Mouse (Mus musculus) intestine, embryonic 14.5 days (tissue): ENCODE measurements around the gene Nthl1. TPM values are rescaled to one million over a fixed set of nuclear protein-coding genes. Genes with fewer than 3 reads are reported as not detected.
"Not testable (repeated sequence)": the region's sequence is repeated elsewhere in the genome, so short reads cannot be mapped to it uniquely, and the experiment has no call there.

Experiments used
- ATAC-seq: fragments of 200-750 bp; cut with Nextera tagmentation; replicated peaks from 2 replicates; pipeline ENCODE4 v1.8.0; 2017; ENCODE audit warnings: low read depth, moderate number of reproducible peaks, moderate TSS enrichment, moderate library complexity; ENCODE audit not compliant: low FRiP score, low TSS enrichment
- DNase-seq: peaks from one replicate; pipeline ENCODE4 v3.0.0-alpha.2; 2018; ENCODE audit warnings: low spot score
- H3K27ac ChIP-seq: fragments of 300-500 bp; sonication (generic); 2 replicates; pipeline ENCODE4 v1.5.1; 2014; ENCODE audit warnings: low read depth, mild to moderate bottlenecking, control low read depth
- H3K27me3 ChIP-seq: fragments of 300-500 bp; sonication (generic); replicated peaks from 2 replicates; pipeline ENCODE4 v1.6.1; 2014; ENCODE audit warnings: low read length, control low read depth; ENCODE audit not compliant: control insufficient read depth, insufficient read depth
- H3K36me3 ChIP-seq: fragments of 300-500 bp; sonication (generic); 2 replicates; pipeline ENCODE4 v1.6.1; 2014; ENCODE audit warnings: low read length, control low read depth; ENCODE audit not compliant: control insufficient read depth, insufficient read depth
- H3K4me1 ChIP-seq: fragments of 300-500 bp; sonication (generic); replicated peaks from 2 replicates; pipeline ENCODE4 v1.6.1; 2014; ENCODE audit warnings: low read length, control low read depth, mixed read lengths; ENCODE audit not compliant: control insufficient read depth, insufficient read depth
- H3K4me2 ChIP-seq: fragments of 300-500 bp; sonication (generic); 2 replicates; pipeline ENCODE4 v1.6.1; 2014; ENCODE audit warnings: low read length
- H3K4me3 ChIP-seq: fragments of 300-500 bp; sonication (generic); 2 replicates; pipeline ENCODE4 v1.5.1; 2014; ENCODE audit warnings: low read depth, low read length, control low read depth, mixed read lengths
- H3K9ac ChIP-seq: fragments of 300-500 bp; sonication (generic); 2 replicates; pipeline ENCODE4 v1.6.1; 2014; ENCODE audit warnings: mild to moderate bottlenecking, low read length
- H3K9me3 ChIP-seq: fragments of 300-500 bp; sonication (generic); 2 replicates; pipeline ENCODE4 v1.6.1; 2016; ENCODE audit warnings: low read length, control low read depth; ENCODE audit not compliant: control insufficient read depth
- WGBS: fragments of 180-500 bp; shearing (Covaris S2); extraction: QIAGEN DNeasy Blood & Tissue Kit; methylation state at CpG from one replicate; pipeline ENCODE4 v1.1.7; 2014; 5-methylcytosine and 5-hydroxymethylcytosine counted together
- polyA plus RNA-seq: library from polyadenylated mRNA; unstranded; fragments of >200 nt; fragmentation: Nextera tagmentation; extraction: Ambion mirVana; gene quantifications from 2 replicates; pipeline ENCODE4 v1.2.1, GENCODE M21; 2014

The Nthl1 gene
- polyA plus RNA-seq, 1 experiment from 2014 or later = 18.6 TPM

DNA sequence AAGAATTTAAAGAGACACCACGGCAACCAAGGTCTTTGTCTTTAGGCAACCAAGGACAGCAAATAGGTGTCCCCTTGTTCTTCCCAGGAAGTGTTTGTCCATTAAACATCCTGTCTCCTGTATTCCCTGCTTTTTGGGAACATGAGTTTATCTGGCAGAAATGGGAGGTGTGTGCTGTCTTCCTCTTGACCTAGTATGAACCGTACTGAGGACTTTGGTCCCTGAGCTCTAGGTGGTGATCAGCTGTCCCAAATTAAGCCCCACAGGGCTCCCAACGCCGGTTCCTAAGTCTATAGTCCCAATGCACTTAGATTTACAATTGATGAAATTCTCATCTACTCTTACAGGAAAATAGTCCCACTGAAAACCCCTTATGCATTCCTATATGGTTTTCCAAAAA lies 18.3 kb downstream of the Nthl1 start:
- WGBS = 72% methylated on average over 4 of the region's 4 CpGs
- no peak overlapping the region; the same call in 1 of the 2 replicates for H3K9ac ChIP-seq

DNA sequence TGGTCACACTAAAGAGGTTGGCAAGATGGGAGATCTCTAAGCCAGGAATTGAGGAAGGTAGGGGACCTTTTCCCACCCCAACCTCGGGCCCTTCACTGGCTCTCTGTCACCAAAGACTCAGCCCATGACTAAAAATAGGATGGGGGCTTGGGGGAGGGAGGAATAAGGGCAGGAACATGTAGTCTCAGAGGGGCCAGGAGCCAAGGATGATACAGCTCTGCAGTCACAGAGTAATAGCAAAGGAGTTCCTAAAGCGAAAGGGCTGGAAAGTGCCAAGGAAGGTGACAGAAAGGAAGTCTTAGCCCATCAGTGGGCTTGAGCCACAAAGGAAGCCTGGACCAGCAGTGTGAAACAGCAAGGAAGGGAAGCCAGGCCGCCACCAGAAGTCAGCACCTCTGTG lies 19.4 kb downstream of the Nthl1 start:
- DNase-seq (no peak), ATAC-seq (no peak)
- Histone ChIP-seq H3K4me3 (no peak overlapping the region), H3K36me3 (no peaks in the 10 kb centered on the region), H3K9ac (no peak overlapping the region), H3K9me3 (no peaks in the 10 kb centered on the region), H3K27me3 (peaks cover 4% of the 10 kb centered on the region; the same call in 1 of the 2 replicates), H3K4me2 (no peak overlapping the region), H3K27ac (no peak overlapping the region), H3K4me1 (peaks cover 3% of the 10 kb centered on the region)
- WGBS = 71% methylated on average over 3 of the region's 3 CpGs

More for the DNA sequence above, 18.3 kb downstream of the Nthl1 start:
- Histone ChIP-seq H3K4me1 (peaks cover 3% of the 10 kb centered on the region), H3K9me3 (no peaks in the 10 kb centered on the region), H3K4me2 (peak overlapping the region; percentile 97; the same call in 1 of the 2 replicates), H3K27me3 (0 out of 2 replicates have a peak, but pooled peaks cover 3% of the 10 kb centered on the region), H3K27ac (no peak overlapping the region), H3K4me3 (0 out of 2 replicates have a peak overlapping the region, but pooled peaks have one; percentile 79), H3K36me3 (no peaks in the 10 kb centered on the region)
- DNase-seq (no peak), ATAC-seq (no peak)

DNA sequence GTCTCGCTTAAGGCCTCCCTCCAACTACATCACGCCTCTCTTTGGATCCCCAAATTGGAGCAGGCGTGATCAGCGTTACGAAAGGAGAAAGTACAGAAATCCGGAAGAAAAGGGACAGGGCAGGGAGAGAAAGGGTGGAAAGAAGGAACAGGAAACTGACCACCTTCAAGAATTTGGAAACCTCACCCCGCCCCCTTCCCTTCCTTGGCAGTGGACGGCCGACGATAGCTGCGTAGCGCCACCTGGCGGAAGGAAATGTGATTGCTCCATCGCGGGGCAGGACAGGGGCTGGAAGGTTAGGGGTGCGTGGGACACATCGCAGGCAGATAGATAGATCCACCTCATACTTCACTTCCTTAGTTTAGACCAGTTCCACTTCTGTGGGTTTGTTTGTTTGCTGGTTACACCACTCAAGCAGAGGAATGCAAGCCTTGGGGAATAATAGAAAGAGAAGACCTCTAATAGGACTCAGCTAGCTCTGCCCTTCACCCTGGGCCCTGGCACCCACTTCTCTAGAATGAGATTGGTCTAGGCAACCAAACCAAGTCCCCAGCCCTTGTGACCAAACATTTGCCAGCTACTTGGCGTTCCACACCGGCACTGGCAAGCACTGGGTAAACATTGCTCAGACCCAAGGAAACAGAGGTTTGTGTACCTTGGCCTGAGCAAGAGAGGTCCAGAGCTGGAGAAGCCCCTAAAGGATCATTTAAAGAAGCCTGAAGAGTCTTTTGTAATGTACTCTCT lies 21.7 kb downstream of the Nthl1 start:
- no peaks in the 10 kb centered on the region for H3K9me3 ChIP-seq
- H3K36me3 ChIP-seq = no peaks in the 10 kb centered on the region
- H3K9ac ChIP-seq = peak overlapping the region; percentile 20; the same call in 1 of the 2 replicates
- peak overlapping the region; percentile 56 for H3K4me2 ChIP-seq
- peaks cover 27% of the 10 kb centered on the region for H3K27me3 ChIP-seq
- ATAC-seq (0 out of 2 replicates have a peak, but pooled peaks have one; percentile 20), DNase-seq (peak; percentile 96)
- no peak overlapping the region for H3K27ac ChIP-seq
- H3K4me1 ChIP-seq = peaks cover 12% of the 10 kb centered on the region; the same call in 1 of the 2 replicates
- 3% methylated on average over 19 of the region's 19 CpGs for WGBS
- peak overlapping the region; percentile 31 for H3K4me3 ChIP-seq

DNA sequence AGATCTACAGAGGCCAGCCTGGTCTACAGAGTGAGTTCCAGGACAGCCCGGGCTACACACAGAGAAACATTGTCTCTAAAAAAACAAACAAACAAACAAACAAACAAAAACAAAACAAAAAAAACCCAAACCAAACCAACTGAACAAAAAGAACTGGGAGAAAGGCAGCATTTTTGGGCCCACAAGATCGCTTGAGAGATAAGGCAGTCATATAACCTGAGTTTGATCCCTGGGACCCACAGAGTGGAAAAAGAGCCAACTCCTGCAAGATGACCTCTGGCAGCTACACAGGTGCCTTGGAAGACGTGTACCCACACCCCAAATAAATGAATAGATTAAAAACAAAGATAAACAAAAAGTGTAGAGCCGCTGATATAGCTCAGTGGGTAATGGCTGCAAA lies 22.5 kb downstream of the Nthl1 start:
- no peak overlapping the region for H3K27ac ChIP-seq
- H3K36me3 ChIP-seq = no peaks in the 10 kb centered on the region
- ATAC-seq (no peak), DNase-seq (no peak)
- H3K9me3 ChIP-seq = no peaks in the 10 kb centered on the region
- H3K4me1 ChIP-seq = peaks cover 12% of the 10 kb centered on the region; the same call in 1 of the 2 replicates
- peaks cover 34% of the 10 kb centered on the region for H3K27me3 ChIP-seq
- H3K4me3 ChIP-seq = no peak overlapping the region
- H3K9ac ChIP-seq = no peak overlapping the region
- H3K4me2 ChIP-seq = no peak overlapping the region
- 63% methylated on average over 4 of the region's 4 CpGs for WGBS

DNA sequence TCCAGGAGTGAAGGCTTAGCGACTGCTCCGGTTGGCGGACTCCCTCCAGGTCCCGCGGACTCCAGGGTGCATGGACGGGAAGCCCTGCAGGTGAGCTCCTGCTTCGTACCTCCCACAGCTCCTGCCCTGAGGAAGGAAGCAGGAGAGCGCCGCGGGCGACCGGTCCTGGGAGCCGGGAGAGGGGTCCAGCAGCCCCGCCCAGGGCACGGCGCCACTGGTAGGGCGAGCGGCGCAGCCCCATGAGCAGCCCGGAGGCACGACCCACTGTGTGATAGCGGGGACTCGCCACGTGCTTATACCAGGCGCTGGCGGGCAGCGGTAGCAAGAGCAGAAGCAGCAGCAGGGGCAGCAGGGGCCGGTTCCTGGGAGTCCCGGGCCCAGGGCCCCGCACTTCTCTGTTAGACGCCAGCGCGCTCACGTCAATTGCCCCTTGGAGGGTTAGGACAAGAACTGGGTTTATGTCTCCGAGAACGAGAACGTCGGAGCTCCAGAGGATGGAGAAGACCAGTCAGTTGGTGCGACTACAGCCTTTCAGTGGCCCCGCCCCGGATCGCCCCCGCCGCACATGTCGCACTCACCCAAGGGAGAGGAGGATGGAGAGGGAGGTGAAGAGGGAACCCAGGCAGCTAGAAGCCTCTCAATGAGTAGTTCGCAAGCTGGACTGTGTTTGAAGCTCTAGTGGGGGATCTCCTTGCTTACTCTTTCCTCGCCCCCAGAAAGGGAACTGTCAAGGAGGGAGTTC lies 25.7 kb downstream of the Nthl1 start, which contains the start of gene Npw:
Npw (minus strand) TSS at position 441 of the 742 bp plus-strand sequence.
- Histone ChIP-seq H3K27ac (no peak within 1 kb of the TSS), H3K9me3 (no peaks in the 10 kb centered on the region), H3K4me2 (peak within 1 kb of the TSS; percentile 86), H3K36me3 (no peaks in the 10 kb centered on the region), H3K9ac (peak within 1 kb of the TSS; percentile 38; the same call in 1 of the 2 replicates), H3K4me1 (0 out of 2 replicates have a peak, but pooled peaks cover 12% of the 10 kb centered on the region), H3K4me3 (peak within 1 kb of the TSS; percentile 37), H3K27me3 (peaks cover 41% of the 10 kb centered on the region)
- DNase-seq (peak; percentile 75), ATAC-seq (no peak)
- WGBS = 1% methylated on average over 47 of the region's 47 CpGs

DNA sequence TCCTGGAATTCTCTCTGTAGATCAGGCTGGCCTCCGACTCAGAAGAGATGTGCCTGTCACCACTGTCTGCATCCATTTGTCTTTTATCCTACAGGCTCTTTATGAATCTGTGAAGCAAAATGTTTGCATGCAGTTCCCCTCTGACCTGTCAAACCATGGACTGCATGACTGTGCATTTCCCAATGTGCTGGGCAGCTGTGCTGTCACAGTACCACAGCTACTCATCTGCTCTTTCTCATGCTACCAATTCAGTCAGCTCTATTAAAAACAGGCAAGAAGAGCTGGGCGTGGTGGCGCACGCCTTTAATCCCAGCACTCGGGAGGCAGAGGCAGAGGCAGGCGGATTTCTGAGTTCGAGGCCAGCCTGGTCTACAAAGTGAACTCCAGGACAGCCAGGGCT lies 34.5 kb downstream of the Nthl1 start:
- not testable (repeated sequence) for H3K4me2 ChIP-seq, ATAC-seq, DNase-seq, H3K36me3 ChIP-seq, H3K9me3 ChIP-seq, H3K9ac ChIP-seq, H3K27me3 ChIP-seq, H3K4me3 ChIP-seq, H3K27ac ChIP-seq
- 65% methylated on average over 7 of the region's 7 CpGs for WGBS
- H3K4me1 ChIP-seq = peaks cover 21% of the 10 kb centered on the region

DNA sequence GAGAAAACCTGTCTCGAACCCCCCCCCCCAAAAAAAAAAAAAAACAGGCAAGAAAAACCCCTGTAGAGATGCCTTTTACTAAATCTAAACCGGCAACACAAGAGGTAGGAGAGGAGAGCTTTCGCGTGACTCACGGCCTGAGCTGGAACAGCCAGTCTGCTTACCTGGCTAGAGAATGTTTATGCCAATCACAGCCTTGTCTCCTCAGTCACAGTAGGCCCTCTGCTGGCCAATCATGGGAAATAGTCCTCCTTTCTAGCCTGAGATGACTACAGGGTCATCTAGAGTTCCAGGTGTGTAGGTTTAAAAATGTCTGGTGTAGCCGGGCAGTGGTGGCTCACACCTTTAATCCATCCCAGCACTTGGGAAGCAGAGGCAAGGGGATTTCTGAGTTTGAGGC lies 34.9 kb downstream of the Nthl1 start:
- ATAC-seq = 0 out of 2 replicates have a peak, but pooled peaks have one; percentile 3
- WGBS = 25% methylated on average over 6 of the region's 6 CpGs
- H3K27ac ChIP-seq = no peak overlapping the region

DNA sequence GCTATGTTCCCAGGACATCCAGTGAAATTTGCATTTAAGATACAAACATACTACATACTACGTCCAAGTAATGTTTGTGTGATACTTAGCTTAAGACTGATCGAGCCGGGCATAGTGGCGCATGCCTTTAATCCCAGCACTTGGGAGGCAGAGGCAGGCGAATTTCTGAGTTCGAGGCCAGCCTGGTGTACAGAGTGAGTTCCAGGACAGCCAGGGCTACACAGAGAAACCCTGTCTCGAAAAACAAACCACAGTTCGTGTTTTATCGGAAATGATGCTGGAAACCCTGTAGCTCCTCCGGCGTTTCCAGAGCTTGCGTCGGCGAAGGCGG lies 36.7 kb downstream of the Nthl1 start:
- H3K4me2 ChIP-seq = peak overlapping the region; percentile 92
- peaks cover 26% of the 10 kb centered on the region for H3K4me1 ChIP-seq
- DNase-seq, H3K9me3 ChIP-seq, H3K27me3 ChIP-seq, H3K36me3 ChIP-seq: not testable (repeated sequence)
- WGBS = 9% methylated on average over 15 of the region's 15 CpGs
- peak overlapping the region; percentile 91 for H3K9ac ChIP-seq
- ATAC-seq = peak; percentile 18
- peak overlapping the region; percentile 54; the same call in 1 of the 2 replicates for H3K27ac ChIP-seq
- peak overlapping the region; percentile 98 for H3K4me3 ChIP-seq

More for the DNA sequence above, 34.9 kb downstream of the Nthl1 start:
- H3K36me3 ChIP-seq = no peaks in the 10 kb centered on the region
- H3K9ac ChIP-seq = no peak overlapping the region
- peak; percentile 63 for DNase-seq
- H3K27me3 ChIP-seq = no peaks in the 10 kb centered on the region
- no peaks in the 10 kb centered on the region for H3K9me3 ChIP-seq
- H3K4me3 ChIP-seq = no peak overlapping the region
- H3K4me2 ChIP-seq = no peak overlapping the region
- peaks cover 25% of the 10 kb centered on the region for H3K4me1 ChIP-seq
